Mouse (Mus musculus) splenic B cell, adult 2 months (primary cell): ENCODE measurements at regions not wholly inside any gene's neighbourhood (a gene's known extent, or its start where the extent isn't known, plus 50 kb on each side); places are given as distances from the start of the nearest gene placed in this dataset.

Source experiments
- DNase-seq: peaks from one replicate; pipeline ENCODE4 v3.0.0-alpha.2; 2011; ENCODE audit warnings: low read depth, low spot score
- H3K27me3 ChIP-seq: 2 replicates; pipeline ENCODE4 v1.6.1; 2012; ENCODE audit warnings: mild to moderate bottlenecking, low read length, moderate library complexity, mixed read lengths; ENCODE audit not compliant: control insufficient read depth, poor library complexity, insufficient read depth, severe bottlenecking
- H3K36me3 ChIP-seq: 2 replicates; pipeline ENCODE4 v1.6.1; 2012; ENCODE audit warnings: mild to moderate bottlenecking, low read length, moderate library complexity, mixed read lengths; ENCODE audit not compliant: control insufficient read depth, poor library complexity, insufficient read depth, severe bottlenecking

GRCm38 (mm10) chr2:10919955-10920354, 252.0 kb upstream of the Prkcq start:
- no peaks in the 10 kb centered on the region for H3K27me3 ChIP-seq
- H3K36me3 ChIP-seq: no peaks in the 10 kb centered on the region
- DNase-seq: no peak

DNA sequence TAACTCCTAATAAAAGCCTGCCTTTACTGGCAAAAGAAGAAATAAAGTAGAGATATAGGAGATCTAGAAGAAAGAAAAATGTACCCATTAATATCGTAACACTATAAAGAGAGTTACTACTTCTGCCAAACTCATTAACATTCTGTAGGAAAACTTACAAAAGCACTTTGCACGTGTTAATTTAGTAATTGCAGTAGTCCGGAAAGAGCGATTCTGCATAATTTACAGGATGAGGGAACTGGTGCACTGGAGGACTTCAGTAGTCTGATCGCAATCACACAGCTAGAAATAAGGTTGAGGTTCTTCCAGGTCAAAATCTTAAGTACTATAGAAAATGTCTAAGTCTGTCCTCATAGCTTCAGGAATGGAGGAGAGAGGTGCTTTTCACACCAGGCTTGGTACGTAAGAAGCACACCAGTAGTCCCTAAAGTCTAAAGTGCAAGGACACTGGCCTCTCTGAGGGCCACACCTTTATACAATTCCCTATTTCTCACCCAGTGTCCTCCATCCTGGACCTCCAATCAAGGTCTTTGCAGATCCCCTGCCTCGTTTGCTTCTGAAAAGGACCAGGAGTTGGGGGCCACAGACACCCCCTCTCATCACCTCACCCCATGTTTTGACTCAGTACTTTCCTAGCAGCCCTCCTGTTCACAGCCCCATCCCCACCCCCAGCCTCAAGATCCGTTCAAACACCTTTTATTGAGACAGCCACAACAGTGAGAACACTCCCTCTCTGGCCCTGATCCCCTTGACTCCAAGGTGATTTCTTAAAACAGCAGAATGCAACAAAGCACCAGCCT, 251.0 kb upstream of the Prkcq start:
- Histone ChIP-seq H3K27me3 (no peaks in the 10 kb centered on the region), H3K36me3 (no peaks in the 10 kb centered on the region)
- no peak for DNase-seq

- H3K36me3 ChIP-seq: no peaks in the 10 kb centered on the region
- no peak for DNase-seq
Observed at GRCm38 (mm10) chr2:10921486-10922450, 250.1 kb upstream of the Prkcq start.

GRCm38 (mm10) chr2:10923984-10924383, 247.9 kb upstream of the Prkcq start:
- H3K36me3 ChIP-seq: no peaks in the 10 kb centered on the region
- DNase-seq: no peak
- no peaks in the 10 kb centered on the region for H3K27me3 ChIP-seq

More at GRCm38 (mm10) chr2:10921486-10922450, 250.1 kb upstream of the Prkcq start:
- no peaks in the 10 kb centered on the region for H3K27me3 ChIP-seq

GRCm38 (mm10) chr2:10925361-10925760, 246.5 kb upstream of the Prkcq start:
- Histone ChIP-seq H3K36me3 (no peaks in the 10 kb centered on the region), H3K27me3 (no peaks in the 10 kb centered on the region)
- DNase-seq: no peak

DNA sequence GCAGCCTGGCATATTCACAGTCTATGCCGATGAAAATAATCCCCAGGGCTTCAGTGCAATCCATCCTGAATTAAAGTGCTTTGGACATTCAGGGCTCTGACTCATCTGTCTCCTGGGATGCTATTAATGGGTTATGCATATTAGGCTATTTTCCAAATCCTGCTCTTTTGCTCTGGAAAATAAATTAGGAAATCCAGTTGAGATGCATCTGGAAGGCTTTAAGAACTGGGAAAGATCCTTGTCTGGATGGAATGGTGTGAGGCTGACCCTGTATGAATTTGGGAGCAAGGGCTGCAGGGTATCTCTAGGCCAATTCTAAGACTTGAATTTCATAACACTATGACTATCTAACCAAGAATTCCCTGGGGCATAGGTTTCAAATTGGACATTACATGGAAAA, 234.5 kb upstream of the Prkcq start:
- Histone ChIP-seq H3K36me3 (no peaks in the 10 kb centered on the region), H3K27me3 (no peaks in the 10 kb centered on the region)
- no peak for DNase-seq

DNA sequence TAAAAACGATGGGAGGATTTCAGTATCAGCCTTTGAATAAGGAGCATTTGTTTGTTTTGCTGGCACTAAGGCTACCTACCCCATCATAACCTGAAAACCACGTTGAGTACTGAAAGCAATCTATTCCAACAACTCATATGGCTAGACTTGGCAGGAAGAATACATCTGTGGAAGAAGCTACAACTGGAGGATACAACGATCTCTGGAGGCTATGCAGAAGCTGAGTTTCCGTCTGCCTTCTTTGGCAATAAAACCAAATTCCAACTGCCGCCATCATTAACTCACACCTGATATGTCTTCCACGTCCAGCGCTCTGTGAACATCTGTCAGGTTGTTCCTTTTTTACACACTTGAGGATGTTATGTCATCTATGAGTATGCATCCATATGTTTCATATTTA, 206.7 kb upstream of the Prkcq start:
- DNase-seq: no peak
- no peaks in the 10 kb centered on the region for H3K36me3 ChIP-seq
- no peaks in the 10 kb centered on the region for H3K27me3 ChIP-seq

GRCm38 (mm10) chr2:10966891-10967290, 205.0 kb upstream of the Prkcq start:
- DNase-seq: no peak
- Histone ChIP-seq H3K36me3 (no peaks in the 10 kb centered on the region), H3K27me3 (no peaks in the 10 kb centered on the region)

- DNase-seq: no peak
- Histone ChIP-seq H3K27me3 (no peaks in the 10 kb centered on the region), H3K36me3 (no peaks in the 10 kb centered on the region)
Observed at GRCm38 (mm10) chr2:10969111-10969689, 202.7 kb upstream of the Prkcq start.

DNA sequence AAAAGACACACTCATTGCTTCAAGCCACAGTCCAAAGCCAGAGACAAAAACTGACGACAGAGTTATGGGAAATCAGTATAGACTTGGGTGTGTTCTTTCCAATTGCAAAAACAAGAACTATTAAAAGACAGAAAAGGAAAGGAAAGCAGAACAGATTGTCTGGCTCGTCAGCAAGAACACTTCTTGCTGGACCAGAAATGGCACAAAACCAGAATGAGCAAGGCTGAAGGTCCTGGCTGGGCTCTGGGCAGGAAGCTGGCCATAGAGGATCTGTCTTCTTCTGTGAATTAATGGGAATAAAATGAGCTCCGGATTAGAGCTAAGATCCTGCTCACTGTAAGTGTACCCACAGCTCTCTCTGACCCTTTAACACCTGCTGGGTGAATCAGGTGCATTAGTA, 199.9 kb upstream of the Prkcq start:
- no peak for DNase-seq
- no peaks in the 10 kb centered on the region for H3K27me3 ChIP-seq
- H3K36me3 ChIP-seq: no peaks in the 10 kb centered on the region

GRCm38 (mm10) chr2:10978772-10979171, 193.1 kb upstream of the Prkcq start:
- no peak for DNase-seq
- H3K36me3 ChIP-seq: no peaks in the 10 kb centered on the region
- no peaks in the 10 kb centered on the region for H3K27me3 ChIP-seq

- no peaks in the 10 kb centered on the region for H3K27me3 ChIP-seq
- H3K36me3 ChIP-seq: no peaks in the 10 kb centered on the region
- DNase-seq: no peak
Observed at GRCm38 (mm10) chr2:10986101-10986500, 185.8 kb upstream of the Prkcq start.

GRCm38 (mm10) chr2:10990043-10990728, 181.7 kb upstream of the Prkcq start:
- Histone ChIP-seq H3K27me3 (no peaks in the 10 kb centered on the region), H3K36me3 (no peaks in the 10 kb centered on the region)
- DNase-seq: no peak

GRCm38 (mm10) chr2:10998798-10999197, 173.1 kb upstream of the Prkcq start:
- no peak for DNase-seq
- no peaks in the 10 kb centered on the region; the same call in 1 of the 2 replicates for H3K27me3 ChIP-seq
- H3K36me3 ChIP-seq: no peaks in the 10 kb centered on the region
